Mouse (Mus musculus): ENCODE measurements around the gene Rhbdd3. TPM values are rescaled to one million over a fixed set of nuclear protein-coding genes. Genes with fewer than 3 reads are reported as not detected.

Rhbdd3 gene
- polyA plus RNA-seq, 1 experiment from 2014 or later = 48.8 TPM

DNA sequence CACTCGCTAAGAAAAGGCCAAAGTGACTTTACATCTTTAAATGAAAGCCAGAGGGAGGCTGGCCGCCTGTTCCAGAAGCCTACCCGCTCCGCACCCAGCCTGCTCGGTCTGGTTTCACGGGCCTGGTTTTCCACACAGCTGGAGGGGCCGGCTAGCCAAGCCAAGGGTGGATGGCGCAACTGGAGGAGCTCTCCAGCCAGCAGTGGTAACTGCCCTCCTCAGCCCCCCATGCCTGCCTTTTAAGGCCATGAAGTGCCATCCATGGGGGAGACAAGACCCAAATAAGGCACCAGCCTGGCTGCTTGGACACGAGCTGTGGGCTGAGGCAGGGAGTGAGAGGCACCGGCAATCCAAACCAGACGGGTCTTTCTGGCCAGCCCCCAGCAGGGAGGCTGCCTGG lies 37.2 kb downstream of the Rhbdd3 start:
- Histone ChIP-seq H3K4me1 (ENCODE audit: control insufficient read depth, insufficient read depth, low read length) (no peaks in the 10 kb centered on the region), H3K4me3 (ENCODE audit: low read depth, low read length) (no peak overlapping the region), H3K4me2 (ENCODE audit: low read length) (no peak overlapping the region), H3K9ac (ENCODE audit: low read depth, low read length) (no peak overlapping the region), H3K9me3 (replicated peaks; ENCODE audit: control insufficient read depth, low read length, poor library complexity, severe bottlenecking) (no peaks in the 10 kb centered on the region), H3K27ac (ENCODE audit: low read length) (no peak overlapping the region), H3K36me3 (ENCODE audit: control insufficient read depth, insufficient read depth, low read length) (no peaks in the 10 kb centered on the region), H3K27me3 (ENCODE audit: control insufficient read depth, insufficient read depth, low read depth, low read length) (no peaks in the 10 kb centered on the region)
- ATAC-seq = no peak
- WGBS = 80% methylated on average over 11 of the region's 11 CpGs

DNA sequence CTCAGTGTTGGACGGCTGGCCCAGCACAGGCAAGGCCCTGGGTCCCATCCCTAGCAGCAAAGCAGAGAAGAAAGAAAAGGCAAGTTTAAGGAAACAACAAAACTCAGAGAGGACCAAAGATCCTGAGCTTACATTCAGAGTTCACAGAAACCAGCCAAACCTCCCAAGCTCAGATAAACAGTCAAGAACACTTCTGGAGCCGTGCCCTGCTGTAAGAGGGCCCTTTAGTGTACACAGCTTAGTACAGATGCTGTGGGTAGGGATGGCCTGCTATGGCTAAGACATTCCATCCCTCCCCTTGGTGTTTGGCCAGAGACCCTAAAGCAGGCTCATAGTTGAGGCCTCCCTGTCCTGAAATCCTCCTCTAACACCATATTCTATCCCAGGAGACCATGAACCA lies 39.9 kb downstream of the Rhbdd3 start:
- Histone ChIP-seq H3K4me1 (ENCODE audit: control insufficient read depth, insufficient read depth, low read length) (no peaks in the 10 kb centered on the region), H3K9ac (ENCODE audit: low read depth, low read length) (no peak overlapping the region), H3K4me3 (ENCODE audit: low read depth, low read length) (no peak overlapping the region), H3K27me3 (ENCODE audit: control insufficient read depth, insufficient read depth, low read depth, low read length) (no peaks in the 10 kb centered on the region), H3K36me3 (ENCODE audit: control insufficient read depth, insufficient read depth, low read length) (no peaks in the 10 kb centered on the region), H3K4me2 (ENCODE audit: low read length) (no peak overlapping the region), H3K27ac (ENCODE audit: low read length) (no peak overlapping the region), H3K9me3 (replicated peaks; ENCODE audit: control insufficient read depth, low read length, poor library complexity, severe bottlenecking) (no peaks in the 10 kb centered on the region)
- 80% methylated on average over 2 of the region's 2 CpGs for WGBS
- ATAC-seq = no peak

DNA sequence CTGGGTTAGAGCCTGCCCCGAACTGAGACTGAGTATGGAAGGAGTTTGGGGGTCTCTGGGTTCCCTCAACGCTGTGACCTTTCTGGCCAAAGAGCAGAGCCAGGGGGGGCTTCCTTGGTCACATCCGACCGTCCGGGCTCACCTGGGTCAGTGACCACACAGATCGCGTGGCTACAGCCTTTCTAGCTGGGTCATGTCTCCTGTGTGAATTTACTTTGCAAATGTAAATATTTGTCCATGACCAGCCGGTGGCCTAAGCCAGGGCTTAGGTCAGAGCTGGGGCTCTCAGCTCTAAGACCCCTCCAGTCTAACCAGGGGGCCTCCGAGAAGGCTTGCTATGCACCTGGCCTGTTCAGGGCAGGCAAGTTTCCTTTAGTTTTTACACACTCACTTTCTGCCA lies 40.6 kb downstream of the Rhbdd3 start:
- no peak overlapping the region for H3K9ac ChIP-seq (ENCODE audit: low read depth, low read length)
- no peaks in the 10 kb centered on the region for H3K36me3 ChIP-seq (ENCODE audit: control insufficient read depth, insufficient read depth, low read length)
- no peak overlapping the region for H3K4me2 ChIP-seq (ENCODE audit: low read length)
- ATAC-seq = no peak
- WGBS = 81% methylated on average over 9 of the region's 9 CpGs
- no peak overlapping the region for H3K27ac ChIP-seq (ENCODE audit: low read length)
- H3K4me3 ChIP-seq (ENCODE audit: low read depth, low read length) = no peak overlapping the region
- no peaks in the 10 kb centered on the region for H3K9me3 ChIP-seq (replicated peaks; ENCODE audit: control insufficient read depth, low read length, poor library complexity, severe bottlenecking)
- no peaks in the 10 kb centered on the region for H3K4me1 ChIP-seq (ENCODE audit: control insufficient read depth, insufficient read depth, low read length)
- H3K27me3 ChIP-seq (ENCODE audit: control insufficient read depth, insufficient read depth, low read depth, low read length) = no peaks in the 10 kb centered on the region

DNA sequence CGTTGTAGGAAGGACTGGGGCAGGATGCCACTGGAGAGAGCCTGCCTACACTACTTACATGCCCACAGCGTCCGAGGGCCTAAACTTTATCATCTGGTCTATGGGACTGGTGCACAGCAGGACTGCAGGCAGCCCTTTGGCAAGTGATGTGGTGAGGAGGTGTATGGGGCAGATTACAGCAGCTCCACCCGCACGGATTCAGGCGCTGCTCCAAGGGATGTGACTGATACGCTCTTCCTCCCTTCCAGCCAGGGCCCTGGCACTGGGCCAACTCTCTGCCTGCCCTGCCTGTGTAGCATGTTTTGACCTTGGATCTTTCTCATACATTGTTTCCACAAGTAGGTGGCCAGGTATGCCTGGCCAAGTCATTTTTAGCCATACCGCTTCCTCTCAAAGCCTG lies 41.9 kb downstream of the Rhbdd3 start:
- H3K9me3 ChIP-seq (replicated peaks; ENCODE audit: control insufficient read depth, low read length, poor library complexity, severe bottlenecking) = no peaks in the 10 kb centered on the region
- H3K36me3 ChIP-seq (ENCODE audit: control insufficient read depth, insufficient read depth, low read length) = no peaks in the 10 kb centered on the region
- H3K9ac ChIP-seq (ENCODE audit: low read depth, low read length) = no peak overlapping the region
- H3K4me1 ChIP-seq (ENCODE audit: control insufficient read depth, insufficient read depth, low read length) = no peaks in the 10 kb centered on the region
- no peak overlapping the region for H3K27ac ChIP-seq (ENCODE audit: low read length)
- H3K4me2 ChIP-seq (ENCODE audit: low read length) = no peak overlapping the region
- WGBS = 52% methylated on average over 8 of the region's 8 CpGs
- no peaks in the 10 kb centered on the region for H3K27me3 ChIP-seq (ENCODE audit: control insufficient read depth, insufficient read depth, low read depth, low read length)
- ATAC-seq = no peak
- no peak overlapping the region for H3K4me3 ChIP-seq (ENCODE audit: low read depth, low read length)

DNA sequence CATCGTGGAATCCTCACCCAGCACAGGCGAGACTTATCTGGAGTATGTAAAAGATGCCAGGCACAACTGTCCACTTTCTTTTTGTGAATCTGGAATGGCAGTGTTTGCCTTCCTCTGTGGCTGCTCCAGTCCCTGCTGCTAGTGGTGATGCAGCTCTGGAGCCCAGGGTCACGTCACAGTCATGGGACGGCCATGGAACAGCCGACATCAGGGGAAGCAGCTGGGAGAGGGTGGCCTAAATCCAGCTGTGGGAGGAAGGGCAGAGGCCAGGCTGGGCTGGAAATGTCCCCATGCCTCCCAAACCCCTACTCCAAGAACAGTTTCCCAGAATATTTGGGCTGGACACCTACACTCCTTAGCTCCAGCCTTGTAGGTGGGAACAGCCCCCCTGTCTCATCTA lies 42.5 kb downstream of the Rhbdd3 start:
- no peaks in the 10 kb centered on the region for H3K36me3 ChIP-seq (ENCODE audit: control insufficient read depth, insufficient read depth, low read length)
- H3K9me3 ChIP-seq (replicated peaks; ENCODE audit: control insufficient read depth, low read length, poor library complexity, severe bottlenecking) = no peaks in the 10 kb centered on the region
- H3K9ac ChIP-seq (ENCODE audit: low read depth, low read length) = no peak overlapping the region
- ATAC-seq = no peak
- no peak overlapping the region for H3K4me3 ChIP-seq (ENCODE audit: low read depth, low read length)
- WGBS = 95% methylated on average over 5 of the region's 5 CpGs
- H3K27me3 ChIP-seq (ENCODE audit: control insufficient read depth, insufficient read depth, low read depth, low read length) = no peaks in the 10 kb centered on the region
- H3K27ac ChIP-seq (ENCODE audit: low read length) = no peak overlapping the region
- H3K4me2 ChIP-seq (ENCODE audit: low read length) = no peak overlapping the region
- no peaks in the 10 kb centered on the region for H3K4me1 ChIP-seq (ENCODE audit: control insufficient read depth, insufficient read depth, low read length)

DNA sequence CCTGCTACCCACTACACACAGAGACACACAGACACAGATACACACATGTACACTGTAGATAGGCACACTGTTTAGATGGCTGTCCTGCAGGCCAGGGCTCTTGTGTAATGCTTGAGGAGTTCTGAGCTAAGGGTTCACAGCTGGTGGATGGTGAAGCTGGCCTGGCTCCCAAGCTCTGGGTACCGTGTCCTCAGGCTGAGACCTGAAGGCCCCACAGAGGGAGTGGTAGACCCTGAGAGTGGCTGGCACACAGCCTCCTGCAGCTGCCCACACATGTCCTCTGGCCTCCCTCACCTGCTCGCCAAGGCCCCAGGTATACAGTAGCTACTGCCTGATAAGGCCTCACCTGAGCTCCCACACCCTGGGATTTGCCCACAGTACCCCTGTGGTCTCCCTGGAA lies 43.2 kb downstream of the Rhbdd3 start:
- 88% methylated on average over 2 of the region's 2 CpGs for WGBS
- no peak overlapping the region for H3K9ac ChIP-seq (ENCODE audit: low read depth, low read length)
- H3K27ac ChIP-seq (ENCODE audit: low read length) = no peak overlapping the region
- no peaks in the 10 kb centered on the region for H3K36me3 ChIP-seq (ENCODE audit: control insufficient read depth, insufficient read depth, low read length)
- H3K4me3 ChIP-seq (ENCODE audit: low read depth, low read length) = no peak overlapping the region
- H3K4me2 ChIP-seq (ENCODE audit: low read length) = no peak overlapping the region
- no peaks in the 10 kb centered on the region for H3K4me1 ChIP-seq (ENCODE audit: control insufficient read depth, insufficient read depth, low read length)
- H3K27me3 ChIP-seq (ENCODE audit: control insufficient read depth, insufficient read depth, low read depth, low read length) = no peaks in the 10 kb centered on the region
- no peak for ATAC-seq
- H3K9me3 ChIP-seq (replicated peaks; ENCODE audit: control insufficient read depth, low read length, poor library complexity, severe bottlenecking) = no peaks in the 10 kb centered on the region

DNA sequence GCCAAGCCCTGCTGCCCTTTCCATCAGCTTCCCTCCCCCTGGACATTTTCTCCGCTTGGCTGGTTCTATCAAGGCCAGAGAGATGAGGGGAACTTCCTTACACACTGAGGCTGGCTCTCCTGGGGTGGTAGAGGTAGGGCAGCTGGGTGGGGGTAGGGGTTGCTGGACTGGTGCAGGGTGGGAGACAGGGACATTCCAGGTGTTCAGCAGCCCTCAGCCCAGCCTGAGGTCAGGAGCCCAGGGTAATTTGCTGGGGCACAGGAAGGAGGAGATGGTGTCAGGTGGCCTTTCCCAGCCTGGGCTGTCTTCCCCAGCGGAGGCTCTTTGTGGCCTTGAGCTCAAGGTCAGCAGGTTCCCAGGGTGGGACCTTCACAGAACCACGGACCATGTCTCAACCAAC lies 46.9 kb downstream of the Rhbdd3 start:
- no peak overlapping the region for H3K9ac ChIP-seq (ENCODE audit: low read depth, low read length)
- no peaks in the 10 kb centered on the region for H3K9me3 ChIP-seq (replicated peaks; ENCODE audit: control insufficient read depth, low read length, poor library complexity, severe bottlenecking)
- no peak overlapping the region for H3K4me2 ChIP-seq (ENCODE audit: low read length)
- no peak overlapping the region for H3K27ac ChIP-seq (ENCODE audit: low read length)
- H3K4me3 ChIP-seq (ENCODE audit: low read depth, low read length) = no peak overlapping the region
- H3K27me3 ChIP-seq (ENCODE audit: control insufficient read depth, insufficient read depth, low read depth, low read length) = no peaks in the 10 kb centered on the region; the same call in 1 of the 2 replicates
- WGBS = 77% methylated on average over 3 of the region's 3 CpGs
- H3K36me3 ChIP-seq (ENCODE audit: control insufficient read depth, insufficient read depth, low read length) = no peaks in the 10 kb centered on the region
- peaks cover 5% of the 10 kb centered on the region; the same call in 1 of the 2 replicates for H3K4me1 ChIP-seq (ENCODE audit: control insufficient read depth, insufficient read depth, low read length)
- no peak for ATAC-seq

DNA sequence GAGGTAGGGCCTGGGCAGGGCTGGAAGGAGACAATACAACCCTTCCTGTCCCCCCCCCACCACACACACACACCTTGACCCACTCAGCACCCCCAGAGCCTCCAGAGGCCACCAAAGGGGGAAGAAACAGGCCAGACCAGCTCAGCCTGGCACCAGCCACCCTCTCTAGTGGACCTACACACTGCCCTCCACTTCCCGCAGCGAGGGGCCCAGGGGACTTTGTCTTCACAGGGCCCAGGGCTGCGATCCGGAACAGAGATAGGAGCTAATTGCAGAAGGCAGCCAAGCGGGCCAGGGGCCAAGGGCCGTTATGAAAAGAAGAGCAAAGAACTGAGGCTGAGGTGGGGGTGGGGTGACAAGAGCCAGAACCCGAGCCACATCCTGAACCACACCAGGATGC lies 50.5 kb downstream of the Rhbdd3 start:
- Histone ChIP-seq H3K36me3 (ENCODE audit: control insufficient read depth, insufficient read depth, low read length) (no peaks in the 10 kb centered on the region), H3K9me3 (replicated peaks; ENCODE audit: control insufficient read depth, low read length, poor library complexity, severe bottlenecking) (no peaks in the 10 kb centered on the region), H3K4me1 (ENCODE audit: control insufficient read depth, insufficient read depth, low read length) (peaks cover 14% of the 10 kb centered on the region), H3K27me3 (ENCODE audit: control insufficient read depth, insufficient read depth, low read depth, low read length) (peaks cover 4% of the 10 kb centered on the region), H3K4me3 (ENCODE audit: low read depth, low read length) (no peak overlapping the region), H3K27ac (ENCODE audit: low read length) (no peak overlapping the region), H3K9ac (ENCODE audit: low read depth, low read length) (0 out of 2 replicates have a peak overlapping the region, but pooled peaks have one; percentile 7), H3K4me2 (ENCODE audit: low read length) (no peak overlapping the region)
- 21% methylated on average over 7 of the region's 7 CpGs for WGBS
- no peak for ATAC-seq

DNA sequence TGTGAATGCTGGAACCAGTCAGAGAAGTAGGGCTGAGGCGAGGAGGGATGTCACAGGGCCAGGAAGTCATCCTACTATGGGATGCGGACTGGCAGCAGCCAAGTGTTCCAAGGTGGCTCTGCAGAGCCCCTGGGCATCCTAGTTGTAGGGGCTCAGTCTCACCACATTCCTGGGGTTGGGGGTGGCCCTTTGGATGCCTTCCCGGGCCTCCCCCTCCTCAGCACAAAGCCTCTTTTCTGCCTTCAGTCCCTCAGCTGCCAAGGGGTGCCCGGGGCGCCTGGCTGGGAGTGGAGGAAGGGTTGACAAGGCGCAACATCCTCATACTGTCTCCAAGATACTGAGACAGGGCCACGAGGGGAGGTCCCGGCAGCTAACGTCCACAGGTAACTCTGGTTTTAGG lies 51.2 kb downstream of the Rhbdd3 start:
- Histone ChIP-seq H3K27me3 (ENCODE audit: control insufficient read depth, insufficient read depth, low read depth, low read length) (peaks cover 4% of the 10 kb centered on the region), H3K27ac (ENCODE audit: low read length) (no peak overlapping the region), H3K9ac (ENCODE audit: low read depth, low read length) (no peak overlapping the region), H3K4me2 (ENCODE audit: low read length) (no peak overlapping the region), H3K9me3 (replicated peaks; ENCODE audit: control insufficient read depth, low read length, poor library complexity, severe bottlenecking) (no peaks in the 10 kb centered on the region), H3K4me3 (ENCODE audit: low read depth, low read length) (no peak overlapping the region), H3K4me1 (ENCODE audit: control insufficient read depth, insufficient read depth, low read length) (peaks cover 14% of the 10 kb centered on the region), H3K36me3 (ENCODE audit: control insufficient read depth, insufficient read depth, low read length) (no peaks in the 10 kb centered on the region)
- WGBS = 66% methylated on average over 9 of the region's 9 CpGs
- peak; percentile 38; the same call in 1 of the 2 replicates for ATAC-seq

Data from midbrain, embryonic 16.5 days (tissue).